Mouse (Mus musculus) CH12.LX (cell line): ENCODE measurements around the gene Fam20b.

Experiments used
- CHD2 ChIP-seq: IDR thresholded peaks from 2 replicates; pipeline ENCODE4 v1.6.1; 2011; ENCODE audit warnings: low read length, improper control_type of control experiment
- CTCF ChIP-seq, 2 experiments: IDR thresholded peaks in 1 of 2; conservative IDR thresholded peaks in 1 of 2; 2 replicates each; pipeline ENCODE4 v1.5.1; 2011 to 2012; ENCODE audit warnings: low read depth in 2 of 2, low read length in 2 of 2, improper control_type of control experiment in 1 of 2, inconsistent platforms in 1 of 2, mild to moderate bottlenecking in 1 of 2, moderate library complexity in 1 of 2
- EP300 ChIP-seq: IDR thresholded peaks from 2 replicates; pipeline ENCODE4 v1.6.1; 2011; ENCODE audit warnings: low read length, improper control_type of control experiment
- GABPA ChIP-seq: IDR thresholded peaks from 2 replicates; pipeline ENCODE4 v1.6.1; 2012; ENCODE audit warnings: low read depth, low read length, improper control_type of control experiment, inconsistent platforms; ENCODE audit not compliant: insufficient replicate concordance
- MAFK ChIP-seq: IDR thresholded peaks from 2 replicates; pipeline ENCODE4 v1.6.1; 2011; ENCODE audit warnings: low read length, improper control_type of control experiment; ENCODE audit not compliant: insufficient replicate concordance
- MEF2A ChIP-seq: IDR thresholded peaks from 2 replicates; pipeline ENCODE4 v1.6.1; 2014; ENCODE audit warnings: low read depth, mild to moderate bottlenecking, inconsistent platforms, low read length, improper control_type of control experiment, borderline replicate concordance
- MXI1 ChIP-seq: IDR thresholded peaks from 2 replicates; pipeline ENCODE4 v1.6.1; 2011; ENCODE audit warnings: mild to moderate bottlenecking, low read depth, low read length, improper control_type of control experiment
- MYC ChIP-seq: IDR thresholded peaks from 2 replicates; pipeline ENCODE4 v1.6.1; 2011; ENCODE audit warnings: low read depth, mild to moderate bottlenecking, improper control_type of control experiment, low read length
- POLR2A ChIP-seq: IDR thresholded peaks from 2 replicates; pipeline ENCODE4 v1.6.1; 2011; ENCODE audit warnings: low read depth, mild to moderate bottlenecking, improper control_type of control experiment, low read length
- TBP ChIP-seq: conservative IDR thresholded peaks from 2 replicates; pipeline ENCODE4 v1.6.1; 2011; ENCODE audit warnings: low read depth, low read length, improper control_type of control experiment
- TCF12 ChIP-seq: IDR thresholded peaks from 2 replicates; pipeline ENCODE4 v1.6.1; 2014; ENCODE audit warnings: low read depth, mild to moderate bottlenecking, inconsistent platforms, low read length, improper control_type of control experiment
- USF1 ChIP-seq: IDR thresholded peaks from 2 replicates; pipeline ENCODE4 v1.6.1; 2014; ENCODE audit warnings: low read depth, mild to moderate bottlenecking, inconsistent platforms, low read length, improper control_type of control experiment
- USF2 ChIP-seq: conservative IDR thresholded peaks from 2 replicates; pipeline ENCODE4 v1.6.1; 2011; ENCODE audit warnings: low read depth, low read length, improper control_type of control experiment

- TF ChIP-seq CTCF (conservative IDR thresholded peaks at IDR 0.05 in 1 of 2, IDR thresholded peaks at IDR 0.05 in 1 of 2; ENCODE audit: low read depth in 2 of 2, low read length in 2 of 2), result no peak
- peak; percentile 46; the same call in 1 of the 2 replicates for TF ChIP-seq MYC
- TF ChIP-seq POLR2A, result no peak
- TF ChIP-seq USF2, result no peak
- peak; percentile 20; the same call in 1 of the 2 replicates for TF ChIP-seq MXI1
- no peak for TF ChIP-seq GABPA
- TF ChIP-seq EP300, result peak; percentile 36; the same call in 1 of the 2 replicates
- TF ChIP-seq MAFK, result no peak
- peak; percentile 21; the same call in 1 of the 2 replicates for TF ChIP-seq CHD2
- no peak for TF ChIP-seq USF1
- no peak for TF ChIP-seq MEF2A
- TF ChIP-seq TBP, result no peak
- peak; percentile 52; the same call in 1 of the 2 replicates for TF ChIP-seq TCF12
These were observed 66.6 kb downstream of the Fam20b start for GRCm38 (mm10) chr1:156652189-156652822.
